Mouse (Mus musculus) adrenal gland, adult 2 months (tissue): ENCODE measurements around the gene Vmn1r227. TPM values are rescaled to one million over a fixed set of nuclear protein-coding genes. Genes with fewer than 3 reads are reported as not detected.

Experiments used
- DNase-seq: peaks from one replicate; pipeline ENCODE4 v3.0.0; 2021
- long read RNA-seq: library from polyadenylated mRNA; stranded (forward); transcript quantifications from one replicate; pipeline ENCODE4 v2.0.0, GENCODE M21; 2021
- polyA plus RNA-seq: library from polyadenylated mRNA; depleted of rRNA; stranded (reverse); fragments of >200 nt; gene quantifications from 2 replicates; pipeline ENCODE4 v1.2.3, GENCODE M21; 2012; rRNA removed
- total RNA-seq, 2 experiments: library from RNA; stranded (reverse); gene quantifications; 2 replicates each; pipeline ENCODE4 v1.2.3; 2021

Gene Vmn1r227
- total RNA-seq (not detected), polyA plus RNA-seq (not detected in 2 replicates)
- long read RNA-seq, result 0 reads

- no peak for DNase-seq
These were observed at the start of gene Vmn1r227 for GRCm38 (mm10) chr17:20729543-20729942. Gene Vmn1r227 (plus strand): TSS chr17:20729843.

GRCm38 (mm10) chr17:20682543-20682942 is 47.1 kb upstream of the Vmn1r227 start, which contains the start of gene Vmn1r226:
Gene Vmn1r226 (plus strand): TSS chr17:20682843.
- DNase-seq, result no peak

GRCm38 (mm10) chr17:20786057-20786456 is 56.4 kb downstream of the Vmn1r227 start, which contains the start of gene Vmn1r228:
Gene Vmn1r228 (minus strand): TSS chr17:20786157.
- no peak for DNase-seq

Other genes starting within 250 kb of the Vmn1r227 start
- not detected for gene Vmn2r108, start 248.5 kb upstream of the Vmn1r227 start, total RNA-seq
- not detected in 2 replicates for gene Vmn2r108, start 248.5 kb upstream of the Vmn1r227 start, polyA plus RNA-seq
- not detected for gene Vmn1r225, start 231.7 kb upstream of the Vmn1r227 start, total RNA-seq
- gene Vmn1r225, start 231.7 kb upstream of the Vmn1r227 start, polyA plus RNA-seq, result not detected in 2 replicates
- gene Vmn2r109, start 165.1 kb upstream of the Vmn1r227 start, total RNA-seq, result not detected
- gene Vmn2r109, start 165.1 kb upstream of the Vmn1r227 start, polyA plus RNA-seq, result not detected in 2 replicates
- not detected for gene Vmn2r110, start 133.4 kb upstream of the Vmn1r227 start, total RNA-seq
- gene Vmn2r110, start 133.4 kb upstream of the Vmn1r227 start, polyA plus RNA-seq, result not detected in 2 replicates
- not detected for gene Fpr-rs3, start 105.0 kb upstream of the Vmn1r227 start, total RNA-seq
- not detected in 2 replicates for gene Fpr-rs3, start 105.0 kb upstream of the Vmn1r227 start, polyA plus RNA-seq
- not detected for gene Vmn1r226, start 47.0 kb upstream of the Vmn1r227 start, total RNA-seq
- gene Vmn1r226, start 47.0 kb upstream of the Vmn1r227 start, polyA plus RNA-seq, result not detected in 2 replicates
- not detected for gene Vmn1r228, start 56.3 kb downstream of the Vmn1r227 start, total RNA-seq
- not detected in 2 replicates for gene Vmn1r228, start 56.3 kb downstream of the Vmn1r227 start, polyA plus RNA-seq
- gene Vmn1r229, start 81.7 kb downstream of the Vmn1r227 start, total RNA-seq, result not detected
- not detected in 2 replicates for gene Vmn1r229, start 81.7 kb downstream of the Vmn1r227 start, polyA plus RNA-seq
- gene Vmn1r230, start 110.6 kb downstream of the Vmn1r227 start, total RNA-seq, result not detected
- not detected in 2 replicates for gene Vmn1r230, start 110.6 kb downstream of the Vmn1r227 start, polyA plus RNA-seq
- not detected for gene Vmn1r231, start 175.2 kb downstream of the Vmn1r227 start, total RNA-seq
- not detected in 2 replicates for gene Vmn1r231, start 175.2 kb downstream of the Vmn1r227 start, polyA plus RNA-seq
- not detected for gene Vmn1r232, start 189.9 kb downstream of the Vmn1r227 start, total RNA-seq
- gene Vmn1r232, start 189.9 kb downstream of the Vmn1r227 start, polyA plus RNA-seq, result not detected in 2 replicates
- 100 to 1,000 TPM; 282 to 298 TPM for gene Ppp2r1a, start 215.5 kb downstream of the Vmn1r227 start, total RNA-seq
- 164 and 223 TPM in 2 replicates for gene Ppp2r1a, start 215.5 kb downstream of the Vmn1r227 start, polyA plus RNA-seq